In the genomic region with DNA sequence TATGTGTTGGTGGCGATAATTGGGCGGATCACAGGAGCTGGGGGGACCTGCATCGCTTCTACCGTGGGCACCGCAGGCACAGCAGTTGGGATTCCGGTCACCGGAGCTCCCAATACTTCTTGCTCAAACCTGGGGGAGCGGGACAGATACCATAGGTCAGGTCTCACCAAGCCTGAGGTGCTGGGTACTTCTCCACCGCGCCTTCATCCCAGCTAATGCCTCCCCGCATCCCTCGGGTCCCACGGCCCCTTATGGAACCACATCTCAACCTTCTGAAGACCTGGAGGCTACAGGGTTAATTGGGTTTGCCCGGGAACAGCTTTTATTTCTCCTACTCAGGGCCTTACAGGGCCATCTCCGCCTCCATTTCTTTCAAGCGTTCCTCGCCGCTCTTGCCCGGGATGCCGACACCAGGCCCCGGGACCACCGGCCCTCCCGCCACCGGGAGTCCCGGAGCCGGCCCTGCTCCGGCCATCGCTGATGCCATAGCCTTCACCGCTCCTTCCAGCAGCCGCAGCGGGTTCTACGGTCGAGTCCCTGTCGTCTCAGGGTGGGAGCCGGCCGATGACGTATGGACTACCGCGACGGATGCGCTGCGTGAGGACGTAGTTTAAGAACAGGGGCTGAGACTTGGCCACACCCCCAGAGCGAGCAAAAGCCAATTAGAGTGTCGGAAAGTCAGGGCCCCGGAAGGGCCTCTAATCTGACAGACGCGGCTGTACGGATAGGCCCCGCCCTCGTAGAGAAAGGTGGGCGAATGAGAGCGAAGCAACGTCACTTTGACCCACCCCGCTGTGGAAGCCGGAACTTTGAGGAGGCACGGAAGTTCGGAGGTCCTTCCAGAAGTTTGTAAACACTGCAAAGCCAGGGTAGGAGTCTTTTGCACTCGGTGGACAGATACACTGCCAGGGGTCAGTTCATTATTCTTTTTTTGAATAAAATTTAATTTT, we compare ENCODE assay signal across 8 mouse cellular contexts. TPM values are rescaled to one million over a fixed set of nuclear protein-coding genes. Genes with fewer than 3 reads are reported as not detected.
DNase-seq lines count a peak whose midpoint lies in the region; ATAC-seq lines count a peak whose summit lies in the region.

A gene (minus strand): TSS at position 727 of the 950 bp plus-strand sequence.

- H3K9me3 ChIP-seq in heart, embryonic 10.5 days: no peaks in the 10 kb centered on the region
- no peaks in the 10 kb centered on the region for H3K9me3 ChIP-seq in kidney, embryonic 15.5 days (replicated peaks)

- WGBS in heart, embryonic 10.5 days: 1% methylated on average over 59 of the region's 59 CpGs
- under 1% methylated on average over 59 of the region's 59 CpGs for WGBS in kidney, embryonic 15.5 days

- peak within 1 kb of the TSS; percentile 88 for H3K4me3 ChIP-seq in heart, embryonic 10.5 days
- H3K4me3 ChIP-seq in kidney, embryonic 15.5 days (replicated peaks): peak within 1 kb of the TSS; percentile 94

- peaks cover 9% of the 10 kb centered on the region; the same call in 1 of the 2 replicates for H3K4me1 ChIP-seq in heart, embryonic 10.5 days
- H3K4me1 ChIP-seq in kidney, embryonic 15.5 days: peaks cover 17% of the 10 kb centered on the region

- H3K9ac ChIP-seq in kidney, embryonic 15.5 days: peak within 1 kb of the TSS; percentile 97

- no peaks in the 10 kb centered on the region for H3K27me3 ChIP-seq in heart, embryonic 10.5 days (ENCODE audit: insufficient read depth, poor library complexity, severe bottlenecking)
- no peaks in the 10 kb centered on the region for H3K27me3 ChIP-seq in kidney, embryonic 15.5 days

- peak; percentile 96 to 98 for DNase-seq in B cell, adult 2 months
- DNase-seq in brain, adult 2 months (ENCODE audit: low read depth, low spot score): peak; percentile 100
- peak; percentile 99 for DNase-seq in heart, embryonic 10.5 days (ENCODE audit: low spot score)
- peak; percentile 98 for DNase-seq in liver
- peak; percentile 97 to 98 for DNase-seq in spleen, postnatal 4 days (ENCODE audit: low spot score in 2 of 2)

- H3K36me3 ChIP-seq in heart, embryonic 10.5 days: peaks cover 63% of the 10 kb centered on the region
- H3K36me3 ChIP-seq in kidney, embryonic 15.5 days: peaks cover 75% of the 10 kb centered on the region

- peak; percentile 98 for ATAC-seq in erythroblast, adult 5-6 weeks (replicated peaks; ENCODE audit: low FRiP score, poor library complexity, severe bottlenecking)
- peak; percentile 100 for ATAC-seq in kidney, embryonic 15.5 days (replicated peaks; ENCODE audit: low FRiP score)
- ATAC-seq in monocyte, adult 5-6 weeks (replicated peaks; ENCODE audit: insufficient number of reproducible peaks, low FRiP score, low TSS enrichment, poor library complexity, severe bottlenecking): peak; percentile 99

- peak within 1 kb of the TSS; percentile 90 for H3K4me2 ChIP-seq in kidney, embryonic 15.5 days

- H3K27ac ChIP-seq in heart, embryonic 10.5 days: peak within 1 kb of the TSS; percentile 92
- H3K27ac ChIP-seq in kidney, embryonic 15.5 days: peak within 1 kb of the TSS; percentile 76

RNA-seq across cellular contexts. Expression of the gene that starts here (rescaled TPM):
- total RNA-seq in erythroblast, adult 5-6 weeks (2015; ENCODE audit: low replicate concordance): 12.3 and 22.5 TPM in 2 replicates
- 14.0 and 15.1 TPM in 2 replicates for total RNA-seq in erythroblast, adult 5-6 weeks (2017; ENCODE audit: low replicate concordance)
- polyA plus RNA-seq in heart, embryonic 10.5 days (2016; fragmentation: Nextera tagmentation; extraction: Ambion mirVana): 111 and 130 TPM in 2 replicates
- 118 and 119 TPM in 2 replicates for polyA plus RNA-seq in kidney, embryonic 15.5 days (2015; fragmentation: Nextera tagmentation; extraction: Ambion mirVana)
- total RNA-seq in monocyte, adult 5-6 weeks (2017): 63.9 to 74.7 TPM (median 64.6 TPM) in 3 replicates

Comparison
In these comparisons a context has a peak if more than half of its experiments do, and no peak if none do; other contexts are left out.
1. Peak in every context shown above with its lines: DNase-seq, ATAC-seq, H3K4me3 ChIP-seq and H3K27ac ChIP-seq.